In the genomic region with DNA sequence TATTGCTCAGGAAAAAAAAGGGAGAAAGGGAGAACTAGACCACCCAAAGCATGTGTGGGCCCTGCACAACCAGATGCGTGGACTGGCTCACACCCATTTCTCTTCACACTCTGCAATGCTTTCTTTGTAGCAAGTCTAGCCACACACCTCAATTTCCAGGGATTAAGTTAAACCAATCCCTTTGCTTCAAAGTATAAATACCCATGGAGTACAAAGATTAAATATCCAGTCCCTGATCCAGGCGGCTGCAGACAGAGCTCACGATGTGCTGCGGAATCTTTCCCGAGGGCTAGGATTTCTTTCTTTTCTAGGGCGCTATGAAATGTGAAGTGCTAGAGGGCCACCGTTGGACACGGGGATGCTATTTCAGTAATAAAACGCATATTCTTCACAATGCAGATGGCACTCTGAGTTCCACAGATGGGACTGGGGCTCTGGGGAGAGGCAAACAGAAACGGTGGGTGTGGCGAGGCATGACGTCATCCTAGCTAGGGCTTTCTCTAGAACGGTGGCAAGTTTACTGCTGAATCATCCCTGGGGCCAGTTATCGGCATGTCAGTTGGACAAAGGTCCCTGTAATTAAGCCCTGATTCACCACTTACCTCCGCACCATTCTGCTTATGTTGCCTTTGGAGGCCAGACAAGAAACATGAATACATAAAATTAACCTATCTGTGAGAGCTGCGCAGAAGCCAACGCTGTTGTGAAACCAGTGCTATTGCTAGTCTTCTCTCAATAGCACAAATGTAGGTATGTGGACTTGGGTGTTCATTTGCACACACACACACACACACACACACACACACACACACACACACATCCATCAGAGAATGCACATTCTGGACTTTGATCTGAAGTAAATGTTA, we compare ENCODE assay signal across 8 mouse cellular contexts. TPM values are rescaled to one million over a fixed set of nuclear protein-coding genes. Genes with fewer than 3 reads are reported as not detected.
A peak's percentile ranks its signal among the peaks of the same experiment; 100 is the strongest.
DNase-seq lines count a peak whose midpoint lies in the region; ATAC-seq lines count a peak whose summit lies in the region.

No protein-coding gene starts in this region.

- peaks cover 5% of the 10 kb centered on the region for H3K4me1 ChIP-seq in midbrain, embryonic 14.5 days (ENCODE audit: control insufficient read depth, insufficient read depth, low read length)

- no peaks in the 10 kb centered on the region for H3K36me3 ChIP-seq in midbrain, embryonic 14.5 days (ENCODE audit: control insufficient read depth, insufficient read depth, low read length)

- ATAC-seq in midbrain, embryonic 14.5 days (ENCODE audit: low FRiP score, low TSS enrichment) = no peak

- 0 out of 2 replicates have a peak overlapping the region, but pooled peaks have one; percentile 9 for H3K9ac ChIP-seq in midbrain, embryonic 14.5 days (replicated peaks; ENCODE audit: low read length)

- H3K4me2 ChIP-seq in midbrain, embryonic 14.5 days (ENCODE audit: low read length) = peak overlapping the region; percentile 29; the same call in 1 of the 2 replicates

- 53% methylated on average over 17 of the region's 17 CpGs for WGBS in midbrain, embryonic 14.5 days

- DNase-seq in spleen, adult 12 weeks (ENCODE audit: low spot score) = peak; percentile 7
- DNase-seq in spleen, adult 18-20 months = no peak
- DNase-seq in cerebellum, adult 8-10 months = peak; percentile 86
- DNase-seq in frontal cortex, postnatal 36 days (ENCODE audit: low spot score in 2 of 2) = peak; percentile 85 to 91
- peak; percentile 31 for DNase-seq in induced T-regulatory cell, adult 2 months (ENCODE audit: low read depth)
- peak; percentile 83 to 87 for DNase-seq in left cerebral cortex, adult 18-20 months (ENCODE audit: low spot score in 2 of 2)
- peak; percentile 56 for DNase-seq in midbrain, embryonic 14.5 days
- DNase-seq in urinary bladder, postnatal 25 days (ENCODE audit: low spot score) = peak; percentile 55

- H3K9me3 ChIP-seq in midbrain, embryonic 14.5 days (ENCODE audit: control insufficient read depth, low read length) = no peaks in the 10 kb centered on the region; the same call in 1 of the 2 replicates

- peak overlapping the region; percentile 63 for H3K27ac ChIP-seq in midbrain, embryonic 14.5 days (replicated peaks; ENCODE audit: low read depth, low read length)

- no peak overlapping the region for H3K4me3 ChIP-seq in midbrain, embryonic 14.5 days (replicated peaks; ENCODE audit: low read depth, low read length)

- no peaks in the 10 kb centered on the region for H3K27me3 ChIP-seq in midbrain, embryonic 14.5 days (ENCODE audit: control insufficient read depth, insufficient read depth, low read length)

RNA-seq across cellular contexts. Expression of a gene that starts 47.3 kb away (rescaled TPM):
- 100 to 1,000 TPM; 231 to 242 TPM for total RNA-seq in left cerebral cortex, adult 18-20 months (2021)
- polyA plus RNA-seq in midbrain, embryonic 14.5 days (2014; fragmentation: Nextera tagmentation; extraction: Ambion mirVana) = 416 and 455 TPM in 2 replicates

Comparison
In these comparisons a context has a peak if more than half of its experiments do, and no peak if none do; other contexts are left out.
1. DNase-seq: peak in spleen, adult 12 weeks (single experiment), cerebellum, adult 8-10 months (single experiment), frontal cortex, postnatal 36 days (2 of 2), induced T-regulatory cell, adult 2 months (single experiment), left cerebral cortex, adult 18-20 months (2 of 2), midbrain, embryonic 14.5 days (single experiment) and urinary bladder, postnatal 25 days (single experiment); none in spleen, adult 18-20 months (0 of 2).